Mouse (Mus musculus) lung, postnatal 14 days (tissue): ENCODE measurements around the gene Pnpla1.
"Not testable (repeated sequence)": the region's sequence is repeated elsewhere in the genome, so short reads cannot be mapped to it uniquely, and the experiment has no call there.

ENCODE experiments used
- DNase-seq: peaks from one replicate; pipeline ENCODE4 v3.0.0; 2021

The Pnpla1 gene

DNA sequence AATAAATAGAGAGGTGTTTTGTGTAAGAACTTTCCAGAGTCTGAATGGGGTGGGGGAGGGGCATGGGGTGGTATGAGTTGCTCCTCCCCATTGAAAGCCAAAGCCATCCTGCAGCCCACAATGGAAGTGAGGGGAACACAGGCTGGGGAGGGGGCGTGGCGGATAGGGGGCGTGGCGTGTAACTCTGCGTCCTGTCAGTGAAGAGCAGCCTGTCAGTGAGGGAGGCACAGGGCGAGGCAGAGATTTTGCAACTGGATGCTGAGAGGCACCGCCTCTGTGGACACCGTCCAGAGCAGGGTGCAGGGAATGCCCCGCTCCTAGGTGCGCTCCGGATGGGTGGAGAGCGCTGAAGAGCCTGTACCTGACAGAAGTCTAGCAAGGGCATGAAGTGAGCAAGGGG, at the start of gene Pnpla1:
TSS of gene Pnpla1 (plus strand) at position 207 of the 400 bp plus-strand sequence.
- DNase-seq: peak; percentile 46

DNA sequence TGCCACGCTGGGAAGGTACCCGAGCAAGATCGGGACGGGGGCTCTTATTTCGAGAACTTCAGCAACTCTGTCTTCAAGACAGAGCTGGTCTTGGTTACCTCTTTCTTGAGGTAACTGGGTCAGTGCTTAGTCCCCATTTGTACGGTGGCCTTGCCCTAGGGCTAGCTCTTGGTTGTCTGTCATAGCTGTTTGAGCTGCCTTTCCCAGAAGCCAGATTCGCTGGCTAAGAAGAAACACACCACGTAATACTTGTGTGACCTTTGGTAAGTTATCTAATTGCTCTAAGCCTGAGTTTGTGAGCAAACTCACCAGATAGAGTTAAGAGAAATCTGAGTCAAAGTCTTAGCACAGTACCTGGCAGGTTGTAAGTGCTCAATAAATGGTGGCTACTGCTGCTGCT, 49.5 kb upstream of the Pnpla1 start:
- no peak for DNase-seq

GRCm38 (mm10) chr17:28809175-28809831, 48.9 kb upstream of the Pnpla1 start:
- DNase-seq: no peak

DNA sequence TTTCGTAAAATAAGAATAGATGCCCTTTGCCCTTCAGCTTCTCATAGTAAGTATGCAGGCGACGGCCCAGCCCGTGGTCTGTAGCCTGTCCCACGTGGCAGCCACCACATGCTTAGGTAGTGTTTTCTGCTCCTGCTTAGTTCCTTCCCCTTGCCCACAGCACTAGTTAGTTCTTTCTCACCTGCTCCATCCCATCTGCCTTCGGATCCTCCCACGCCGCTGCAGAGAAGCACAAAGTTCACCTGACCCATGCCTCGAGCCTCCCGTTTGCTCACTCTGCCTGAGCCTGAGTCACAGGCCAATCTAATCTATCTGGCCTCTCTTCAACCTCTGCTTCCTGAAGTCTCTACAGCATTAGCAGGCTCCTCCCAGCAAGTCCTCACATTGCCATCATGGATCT, 45.9 kb upstream of the Pnpla1 start:
- DNase-seq: no peak

GRCm38 (mm10) chr17:28814529-28815097, 43.6 kb upstream of the Pnpla1 start:
- no peak for DNase-seq

DNA sequence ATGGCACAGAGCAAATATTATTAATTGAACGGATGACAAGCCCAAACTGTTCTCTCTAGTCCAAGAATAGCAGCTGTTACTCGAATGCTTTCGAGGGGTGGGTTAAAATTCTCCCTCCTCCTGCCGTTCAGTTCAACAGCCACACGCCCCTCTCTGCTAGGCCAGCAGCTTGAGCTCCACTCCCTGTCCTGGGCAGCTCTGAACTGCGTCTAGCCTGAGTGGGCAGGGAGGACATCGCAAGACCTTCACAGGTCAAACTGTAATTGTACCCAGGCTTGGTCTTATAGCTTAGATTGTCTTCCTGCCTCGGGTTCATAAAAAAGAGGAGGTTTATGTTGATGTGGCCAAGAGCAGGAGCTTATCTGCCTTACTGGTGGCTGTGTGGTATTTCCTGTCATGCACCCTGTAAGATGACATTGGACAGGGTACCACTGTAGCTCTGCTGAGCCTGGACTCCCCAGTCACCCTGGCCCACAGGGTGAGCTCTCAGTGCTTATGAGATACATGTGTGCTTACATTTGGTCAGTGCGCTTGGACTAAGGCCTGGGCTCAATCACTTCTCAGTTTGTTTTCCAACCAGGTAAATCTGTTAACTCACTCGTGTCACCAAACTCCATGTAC, 42.7 kb upstream of the Pnpla1 start:
- DNase-seq: no peak

- DNase-seq: not testable (repeated sequence)
These were observed 41.9 kb upstream of the Pnpla1 start for GRCm38 (mm10) chr17:28816326-28816725.

- DNase-seq: no peak
These were observed 41.1 kb upstream of the Pnpla1 start for GRCm38 (mm10) chr17:28816875-28817811.

DNA sequence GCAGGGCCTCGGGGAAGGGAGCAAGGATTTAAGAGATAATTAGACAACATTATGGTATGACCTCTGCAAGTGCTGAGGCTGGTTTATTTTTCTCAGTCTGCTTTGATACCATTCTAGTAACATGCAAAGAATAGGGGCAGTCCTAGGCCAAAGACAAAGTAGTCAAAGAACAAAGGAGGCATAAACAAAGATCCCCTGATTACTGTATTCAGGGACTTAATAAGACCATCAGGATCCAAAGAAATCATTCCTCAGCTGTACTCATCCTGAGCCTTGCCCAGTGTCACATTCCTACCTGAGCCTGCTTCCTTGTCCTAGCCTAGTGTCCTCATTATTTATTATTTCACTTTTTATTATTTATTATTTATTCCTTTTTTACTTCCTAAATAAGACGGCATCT, 38.0 kb upstream of the Pnpla1 start:
- no peak for DNase-seq

DNA sequence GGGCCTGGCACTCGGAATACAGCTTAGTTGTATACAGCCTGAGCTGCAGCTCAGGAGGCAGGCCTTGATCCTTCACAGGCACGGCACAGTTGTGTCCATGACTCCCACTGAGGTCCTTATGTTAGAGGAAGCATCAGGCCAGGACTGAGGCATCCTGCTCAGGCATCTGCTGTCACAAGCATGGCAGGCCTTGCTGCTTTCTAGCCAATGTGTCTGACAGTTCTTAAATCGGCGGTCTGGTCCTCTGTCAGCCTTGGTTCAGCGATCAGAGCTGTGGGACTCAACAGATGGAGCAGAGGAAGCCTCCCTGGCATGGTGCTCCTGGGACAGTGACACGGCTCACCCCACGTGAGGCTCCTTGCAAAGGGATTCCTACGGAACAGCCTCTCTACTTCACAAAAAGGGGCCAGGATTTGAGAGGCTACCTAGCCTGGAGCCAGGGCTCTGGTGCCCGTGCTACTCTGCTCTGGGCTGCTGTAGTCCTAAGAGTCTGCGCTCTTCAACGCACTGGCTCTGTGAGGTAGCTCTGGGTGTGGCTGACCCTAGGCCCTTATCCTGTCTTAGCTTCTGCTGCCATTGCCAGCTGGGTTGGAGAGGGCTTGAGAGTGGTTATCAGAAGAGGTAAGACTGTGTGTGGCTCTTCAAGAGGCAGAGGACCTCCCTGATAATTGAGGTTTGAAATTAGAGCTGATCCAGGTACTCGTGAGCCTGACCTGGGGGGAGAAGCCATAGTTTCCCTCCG, 35.0 kb upstream of the Pnpla1 start:
- no peak for DNase-seq

DNA sequence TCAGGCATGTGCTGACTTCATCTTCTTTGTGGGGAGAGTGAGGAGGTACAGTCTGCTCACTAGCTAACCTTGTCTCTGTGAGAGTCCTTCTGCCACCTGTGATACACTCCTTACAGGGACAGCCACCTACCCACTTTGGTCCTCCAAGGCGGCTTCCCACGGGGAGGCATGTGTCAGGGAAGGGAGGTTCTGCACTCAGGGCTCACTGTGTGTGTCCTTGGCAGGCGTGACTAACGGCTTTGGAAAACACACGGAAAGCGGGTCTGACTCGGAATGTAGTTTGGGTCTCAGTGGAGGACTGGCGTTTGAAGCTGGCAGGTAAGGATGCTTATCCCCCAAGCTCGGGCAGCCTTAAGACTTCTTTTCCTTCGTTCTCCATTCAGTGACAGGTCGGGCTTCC, 34.5 kb upstream of the Pnpla1 start:
- DNase-seq: no peak

- no peak for DNase-seq
These were observed 33.3 kb upstream of the Pnpla1 start for GRCm38 (mm10) chr17:28824896-28825295.

- DNase-seq: no peak
These were observed 32.7 kb upstream of the Pnpla1 start for GRCm38 (mm10) chr17:28825359-28826041.

GRCm38 (mm10) chr17:28827665-28828231, 30.5 kb upstream of the Pnpla1 start:
- DNase-seq: no peak

DNA sequence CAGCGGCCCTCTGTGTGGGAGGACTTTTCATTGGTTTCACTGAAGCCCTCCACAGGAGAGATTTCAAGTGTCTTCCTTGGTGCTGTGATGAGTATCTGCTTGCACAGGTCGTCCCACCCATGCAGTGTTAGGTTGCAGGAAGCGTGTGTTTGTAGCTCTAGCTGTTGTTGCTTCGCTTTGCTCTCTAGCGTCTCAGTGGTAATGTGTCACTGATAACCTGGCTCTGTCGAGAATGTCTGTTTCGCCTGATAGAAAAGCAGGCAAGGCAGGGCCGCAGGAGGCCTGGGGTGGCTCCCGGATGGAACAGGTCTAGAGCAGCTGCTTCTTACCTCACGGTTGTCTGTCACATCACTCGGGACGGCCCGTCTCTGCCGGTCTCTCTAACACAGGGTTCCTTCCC, 29.1 kb upstream of the Pnpla1 start:
- no peak for DNase-seq

- no peak for DNase-seq
These were observed 27.1 kb upstream of the Pnpla1 start for GRCm38 (mm10) chr17:28831065-28831464.

DNA sequence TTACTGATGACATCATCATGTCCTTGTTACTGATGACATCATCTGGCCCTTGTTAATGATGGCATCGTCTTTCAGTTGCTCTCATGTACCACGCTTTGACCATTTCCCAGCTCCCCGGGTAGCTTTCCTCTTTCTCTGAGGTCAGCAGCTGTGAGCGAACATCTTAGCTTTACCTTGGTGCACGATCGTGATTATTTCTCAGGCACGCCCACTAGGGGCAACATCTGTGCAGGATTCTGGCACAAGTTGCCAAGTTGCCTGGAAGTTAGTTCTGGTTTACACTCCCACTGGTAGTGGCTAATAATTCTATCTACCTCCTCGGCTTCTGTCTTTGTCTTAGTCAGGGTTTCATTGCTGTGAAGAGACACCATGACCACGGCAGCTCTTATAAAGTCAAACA, 26.2 kb upstream of the Pnpla1 start:
- DNase-seq: no peak

DNA sequence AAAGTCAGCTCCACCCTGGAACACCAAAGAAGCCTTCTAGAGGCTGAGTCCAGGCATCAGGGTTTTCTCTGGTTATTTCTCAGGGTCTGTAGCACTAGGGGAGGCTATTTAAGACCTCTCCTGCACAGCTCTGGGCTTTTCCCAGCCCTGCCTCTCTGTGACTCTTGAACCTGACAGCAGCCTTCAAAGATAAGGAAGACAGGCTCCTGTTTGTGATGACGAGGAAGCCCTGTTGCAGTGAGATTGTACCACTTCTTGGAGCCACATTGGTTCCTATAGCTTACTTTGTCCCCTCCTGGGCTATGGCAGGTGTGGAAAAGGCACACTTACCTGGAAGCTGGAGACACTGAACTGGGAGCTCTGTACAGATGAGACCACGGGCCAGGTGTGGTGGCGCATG, 25.3 kb upstream of the Pnpla1 start:
- no peak for DNase-seq

GRCm38 (mm10) chr17:28834676-28835075, 23.5 kb upstream of the Pnpla1 start:
- peak; percentile 48 for DNase-seq

DNA sequence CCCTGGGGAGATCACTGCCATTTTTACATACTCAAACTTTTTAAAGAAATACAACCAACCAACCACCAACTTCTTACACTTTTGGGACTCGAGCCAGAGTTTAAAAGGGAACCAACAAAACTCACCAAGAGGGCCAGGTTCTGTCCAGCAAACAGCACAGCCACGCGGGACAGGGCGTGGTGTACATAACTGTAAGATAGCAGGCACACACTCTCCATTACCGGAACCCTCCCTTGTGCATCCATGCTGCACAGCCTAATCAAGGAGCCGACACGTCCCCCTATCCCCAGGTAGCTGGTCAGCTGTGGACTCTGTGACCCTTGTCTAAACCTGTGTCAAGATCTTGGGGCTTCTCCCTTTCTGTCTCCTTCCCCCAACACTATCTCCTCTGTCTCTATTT, 20.4 kb upstream of the Pnpla1 start:
- DNase-seq: no peak

GRCm38 (mm10) chr17:28841947-28842346, 16.3 kb upstream of the Pnpla1 start:
- not testable (repeated sequence) for DNase-seq

DNA sequence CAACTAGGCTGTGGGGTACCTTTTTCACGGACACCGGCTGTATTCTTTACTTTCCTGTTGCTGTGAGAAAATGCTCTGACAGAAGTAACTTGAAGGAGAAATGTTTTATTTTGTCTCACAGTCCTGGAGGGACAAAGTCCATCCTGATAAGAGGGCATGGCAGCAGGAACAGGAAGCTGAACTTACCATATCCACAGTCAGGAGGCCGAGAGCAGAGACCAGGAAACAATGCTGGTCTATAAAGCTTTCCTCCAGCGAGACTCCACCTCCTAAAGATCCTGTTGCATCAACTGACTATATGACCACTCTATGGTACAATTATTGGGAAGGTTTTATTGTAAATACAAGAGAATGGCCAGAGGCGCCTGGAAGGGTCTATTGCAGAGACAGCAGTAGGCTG, 14.5 kb upstream of the Pnpla1 start:
- no peak for DNase-seq
